Mouse (Mus musculus) midbrain, embryonic 11.5 days (tissue): ENCODE data around the gene Letmd1. TPM values are rescaled to one million over a fixed set of nuclear protein-coding genes. Genes with fewer than 3 reads are reported as not detected.

Experiments
- ATAC-seq: fragments of 200-750 bp; cut with Nextera tagmentation; 2 replicates; pipeline ENCODE4 v1.8.0; 2017; ENCODE audit warnings: moderate TSS enrichment, moderate library complexity; ENCODE audit not compliant: low FRiP score
- DNase-seq: peaks from one replicate; pipeline ENCODE4 v3.0.0; 2015; ENCODE audit warnings: low spot score; ENCODE audit errors: missing footprints
- H3K27ac ChIP-seq: fragments of 300-500 bp; sonication (generic); 2 replicates; pipeline ENCODE4 v1.5.1; 2014; ENCODE audit warnings: low read depth, low read length
- H3K27me3 ChIP-seq: fragments of 300-500 bp; sonication (generic); 2 replicates; pipeline ENCODE4 v1.6.1; 2014; ENCODE audit warnings: mild to moderate bottlenecking, low read length, moderate library complexity, mixed read lengths; ENCODE audit not compliant: control insufficient read depth, insufficient read depth
- H3K36me3 ChIP-seq: fragments of 300-500 bp; sonication (generic); 2 replicates; pipeline ENCODE4 v1.6.1; 2014; ENCODE audit warnings: mild to moderate bottlenecking, low read length, moderate library complexity, mixed read lengths; ENCODE audit not compliant: control insufficient read depth, insufficient read depth
- H3K4me1 ChIP-seq: fragments of 300-500 bp; sonication (generic); 2 replicates; pipeline ENCODE4 v1.6.1; 2014; ENCODE audit warnings: low read length; ENCODE audit not compliant: control insufficient read depth, insufficient read depth
- H3K4me2 ChIP-seq: fragments of 300-500 bp; sonication (generic); 2 replicates; pipeline ENCODE4 v1.6.1; 2014; ENCODE audit warnings: mild to moderate bottlenecking, moderate library complexity
- H3K4me3 ChIP-seq: fragments of 300-500 bp; sonication (generic); 2 replicates; pipeline ENCODE4 v1.5.1; 2014; ENCODE audit warnings: low read depth, low read length
- H3K9ac ChIP-seq: fragments of 300-500 bp; sonication (generic); 2 replicates; pipeline ENCODE4 v1.6.1; 2014; ENCODE audit warnings: low read length
- H3K9me3 ChIP-seq: fragments of 300-500 bp; sonication (generic); 2 replicates; pipeline ENCODE4 v1.6.1; 2016; ENCODE audit warnings: low read length; ENCODE audit not compliant: control insufficient read depth
- WGBS: fragments of 180-500 bp; shearing (Covaris S2); extraction: QIAGEN DNeasy Blood & Tissue Kit; methylation state at CpG from one replicate; pipeline ENCODE4 v1.1.7; 2014; 5-methylcytosine and 5-hydroxymethylcytosine counted together
- polyA plus RNA-seq: library from polyadenylated mRNA; unstranded; fragments of >200 nt; fragmentation: Nextera tagmentation; extraction: Ambion mirVana; gene quantifications from 2 replicates; pipeline ENCODE4 v1.2.1, GENCODE M21; 2014

The Letmd1 gene
- polyA plus RNA-seq, 1 experiment from 2014 or later = 42.5 TPM

DNA sequence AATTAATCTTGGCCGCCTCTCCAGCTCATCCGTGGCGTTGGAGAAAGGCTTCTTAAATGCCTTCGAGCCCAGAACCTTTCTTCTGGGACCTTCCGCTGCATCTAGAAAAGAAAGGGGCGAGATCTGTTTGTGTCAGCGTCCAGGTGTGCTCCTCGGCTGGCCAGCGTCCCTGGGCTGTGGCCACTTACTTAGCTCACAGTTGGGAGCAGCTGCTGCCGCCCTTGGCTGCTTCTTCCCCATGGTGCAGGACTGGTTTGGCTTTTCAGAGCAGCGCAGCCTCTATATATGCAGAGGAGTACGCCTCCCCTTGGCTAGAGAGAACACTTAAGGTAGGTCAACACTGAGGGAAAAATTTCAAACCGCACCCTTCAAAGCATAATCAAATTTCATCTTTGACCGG is 44.9 kb upstream of the Letmd1 start:
- no peak for ATAC-seq
- Histone ChIP-seq H3K4me2 (peak overlapping the region; percentile 86), H3K9me3 (no peaks in the 10 kb centered on the region), H3K9ac (no peak overlapping the region; the same call in 1 of the 2 replicates), H3K27ac (no peak overlapping the region), H3K36me3 (no peaks in the 10 kb centered on the region), H3K4me1 (peaks cover 16% of the 10 kb centered on the region), H3K4me3 (peak overlapping the region; percentile 97; the same call in 1 of the 2 replicates), H3K27me3 (peaks cover 17% of the 10 kb centered on the region)
- DNase-seq = peak; percentile 91
- 5% methylated on average over 14 of the region's 14 CpGs for WGBS

DNA sequence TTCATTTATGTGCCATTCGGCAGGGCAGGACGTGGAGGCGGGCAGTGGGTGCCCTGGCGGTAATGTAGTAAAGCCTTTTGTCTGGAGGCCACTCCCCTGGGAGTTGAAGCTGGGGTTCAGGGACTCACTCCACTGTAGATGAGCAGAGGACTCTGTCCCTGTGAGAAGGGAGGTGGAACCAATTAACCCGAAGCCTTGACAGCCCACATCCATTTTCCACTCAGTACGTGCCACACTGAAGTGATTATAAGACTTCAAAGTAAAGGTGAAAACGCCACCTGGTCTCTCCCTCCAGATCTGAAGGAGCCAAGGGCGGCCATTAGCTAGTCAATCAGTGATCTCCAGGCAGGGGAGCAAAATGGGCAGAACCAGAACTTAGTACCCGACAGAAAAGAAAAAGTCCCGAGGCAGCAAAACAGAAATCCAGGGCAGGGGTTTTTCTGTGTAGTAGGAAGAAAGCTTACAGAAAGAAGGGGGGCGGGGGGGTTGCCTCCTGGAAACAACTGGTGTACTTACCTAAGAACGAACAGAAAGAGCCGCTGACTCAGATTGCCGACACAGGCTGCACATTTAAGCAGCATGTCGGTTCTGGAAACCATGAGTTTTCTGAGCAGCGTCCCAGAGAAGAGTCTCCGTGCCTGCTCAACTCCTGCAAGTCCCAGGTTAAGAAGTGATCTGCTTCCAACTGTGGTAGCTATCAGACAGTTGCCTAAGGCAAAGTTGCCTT is 44.3 kb upstream of the Letmd1 start, which contains the start of gene Slc11a2:
Gene Slc11a2 (minus strand): TSS at position 677 of the 727 bp plus-strand sequence.
- Histone ChIP-seq H3K4me2 (peak within 1 kb of the TSS; percentile 86), H3K9me3 (no peaks in the 10 kb centered on the region), H3K4me1 (peaks cover 16% of the 10 kb centered on the region), H3K9ac (no peak within 1 kb of the TSS), H3K4me3 (peak within 1 kb of the TSS; percentile 97; the same call in 1 of the 2 replicates), H3K27ac (no peak within 1 kb of the TSS), H3K36me3 (no peaks in the 10 kb centered on the region), H3K27me3 (peaks cover 17% of the 10 kb centered on the region)
- ATAC-seq (no peak), DNase-seq (no peak)
- 34% methylated on average over 17 of the region's 17 CpGs for WGBS

DNA sequence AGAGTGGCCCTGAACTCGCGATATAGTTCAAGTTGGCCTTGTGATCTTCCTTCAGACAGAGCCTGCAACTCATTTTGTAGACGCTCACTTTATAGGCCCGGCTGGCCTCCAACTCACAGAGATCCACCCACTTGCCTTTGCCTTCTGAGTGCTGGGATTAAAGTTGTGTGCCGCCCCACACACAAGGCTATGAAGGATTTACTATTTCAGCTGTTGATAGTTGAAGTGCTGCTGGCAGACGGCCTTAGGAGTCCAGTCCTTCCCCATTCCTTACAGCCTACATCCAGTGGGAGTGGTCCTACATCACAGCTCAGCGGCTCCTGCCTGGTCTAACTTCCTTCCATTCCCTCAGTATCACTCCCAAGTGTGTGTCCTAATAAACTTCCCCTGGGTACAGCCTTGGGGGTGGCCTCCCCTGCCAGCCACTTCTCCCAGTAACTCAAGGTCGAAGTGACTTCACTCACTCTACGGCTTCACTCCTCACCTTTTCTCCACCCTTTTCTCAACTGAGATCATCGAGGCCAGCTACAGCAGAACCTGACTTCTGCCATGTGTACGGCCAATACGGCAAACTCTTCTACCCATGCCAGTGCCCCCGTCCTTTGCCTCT is 40.4 kb upstream of the Letmd1 start:
- peaks cover 17% of the 10 kb centered on the region for H3K27me3 ChIP-seq
- no peaks in the 10 kb centered on the region for H3K9me3 ChIP-seq
- no peaks in the 10 kb centered on the region for H3K36me3 ChIP-seq
- H3K27ac ChIP-seq = no peak overlapping the region
- DNase-seq = no peak
- no peak overlapping the region for H3K9ac ChIP-seq
- H3K4me3 ChIP-seq = no peak overlapping the region
- no peak for ATAC-seq
- 83% methylated on average over 13 of the region's 13 CpGs for WGBS
- H3K4me2 ChIP-seq = no peak overlapping the region
- peaks cover 8% of the 10 kb centered on the region for H3K4me1 ChIP-seq

DNA sequence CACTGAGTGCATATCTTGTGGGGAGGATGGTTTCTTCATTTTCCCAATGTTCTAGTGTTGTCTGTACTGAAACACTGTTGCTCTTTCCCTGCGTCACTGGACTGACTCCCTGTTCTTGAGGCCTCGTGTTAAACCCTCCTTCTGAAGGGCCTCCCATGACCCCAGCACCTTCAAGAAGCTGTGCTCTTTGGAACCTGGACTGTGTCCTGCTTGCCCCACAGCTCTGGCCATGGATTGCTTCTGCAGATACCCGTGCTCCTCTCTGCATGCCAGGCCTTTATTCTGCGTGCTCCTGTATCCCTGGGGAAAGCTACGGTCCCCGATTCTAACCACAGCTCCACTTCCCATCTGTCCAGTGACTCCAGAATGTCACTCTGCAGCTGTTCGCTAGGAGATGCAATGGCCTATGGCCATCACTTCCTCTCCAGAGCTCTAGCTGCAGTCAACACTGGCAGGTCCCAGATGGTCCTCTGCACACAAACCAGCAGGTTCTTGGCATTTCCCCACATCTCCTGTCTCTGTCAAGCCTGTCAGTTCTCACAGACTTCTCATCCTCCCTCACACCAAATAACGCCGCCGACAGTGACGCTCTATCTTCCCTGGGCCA is 38.8 kb upstream of the Letmd1 start:
- Histone ChIP-seq H3K27me3 (peaks cover 3% of the 10 kb centered on the region), H3K4me2 (no peak overlapping the region), H3K4me1 (no peaks in the 10 kb centered on the region), H3K9ac (no peak overlapping the region), H3K4me3 (no peak overlapping the region), H3K27ac (no peak overlapping the region), H3K36me3 (no peaks in the 10 kb centered on the region), H3K9me3 (no peaks in the 10 kb centered on the region)
- 82% methylated on average over 11 of the region's 11 CpGs for WGBS
- no peak for DNase-seq
- no peak for ATAC-seq

DNA sequence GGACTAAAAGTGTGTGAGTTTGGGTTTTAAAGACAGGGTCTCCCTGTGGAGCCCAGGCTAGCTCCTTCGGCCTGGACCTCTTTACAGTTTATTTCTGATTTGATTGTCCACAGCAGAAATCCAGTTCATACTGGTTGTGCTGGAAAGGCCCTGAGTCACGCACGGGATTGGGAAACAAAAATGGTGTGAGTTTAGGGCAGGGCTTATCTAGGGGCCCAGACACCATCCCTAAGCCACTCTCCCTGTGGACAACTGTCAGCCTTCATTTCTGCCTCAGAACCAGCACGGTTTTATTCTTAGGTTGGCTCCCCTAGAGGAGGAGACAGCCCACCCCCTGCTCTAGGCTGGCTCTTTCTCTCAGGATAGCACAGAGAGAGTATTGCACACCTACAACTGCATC is 35.6 kb upstream of the Letmd1 start:
- Histone ChIP-seq H3K9ac (no peak overlapping the region), H3K36me3 (no peaks in the 10 kb centered on the region), H3K4me3 (no peak overlapping the region), H3K9me3 (no peaks in the 10 kb centered on the region), H3K4me1 (no peaks in the 10 kb centered on the region), H3K27ac (no peak overlapping the region), H3K27me3 (no peaks in the 10 kb centered on the region), H3K4me2 (no peak overlapping the region)
- DNase-seq (no peak), ATAC-seq (no peak)
- 65% methylated on average over 4 of the region's 4 CpGs for WGBS

DNA sequence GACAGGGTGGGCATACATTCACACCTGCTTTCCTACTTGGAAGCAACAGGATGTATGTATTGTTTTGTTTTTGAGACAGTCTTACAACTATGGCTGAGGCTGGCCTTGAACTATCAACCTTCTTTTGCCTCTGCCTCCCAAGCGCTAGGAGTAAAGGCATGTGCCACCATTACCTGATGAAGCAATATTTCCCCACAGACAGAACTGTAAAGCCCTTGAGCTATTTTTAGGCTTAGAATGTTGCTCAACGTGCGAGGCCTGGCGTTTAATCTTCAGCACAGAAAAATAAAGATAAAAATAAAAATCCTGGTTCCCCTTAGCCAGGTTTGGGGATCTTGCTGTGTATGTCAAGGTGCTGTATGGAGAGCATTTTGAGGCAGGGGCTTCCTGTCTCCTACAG is 32.7 kb upstream of the Letmd1 start:
- DNase-seq = no peak

DNA sequence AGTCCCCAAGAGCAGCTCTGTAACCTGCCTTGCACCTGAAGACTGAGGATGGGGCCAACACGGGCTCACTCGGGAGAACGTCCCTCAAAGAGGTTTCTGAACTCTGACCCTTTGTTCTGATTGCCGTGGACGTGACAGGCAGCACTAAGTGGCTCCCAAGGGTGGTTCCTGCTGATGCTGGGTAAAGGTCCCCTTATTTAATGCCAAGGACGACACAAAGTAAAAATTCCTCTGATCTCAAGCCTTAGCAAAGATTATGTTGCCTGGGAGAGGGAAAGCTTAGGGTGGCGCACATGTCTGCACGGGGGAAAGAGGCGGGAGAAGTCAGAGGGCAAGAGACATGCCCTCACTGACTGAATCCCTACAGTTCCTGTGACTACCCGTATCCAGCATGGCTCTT is 32.3 kb upstream of the Letmd1 start:
- Histone ChIP-seq H3K9ac (no peak overlapping the region), H3K36me3 (no peaks in the 10 kb centered on the region), H3K4me3 (no peak overlapping the region), H3K4me2 (no peak overlapping the region), H3K4me1 (no peaks in the 10 kb centered on the region), H3K27me3 (no peaks in the 10 kb centered on the region), H3K27ac (no peak overlapping the region), H3K9me3 (no peaks in the 10 kb centered on the region)
- no peak for DNase-seq
- ATAC-seq = no peak
- WGBS = 65% methylated on average over 10 of the region's 10 CpGs

More for the DNA sequence above, 32.7 kb upstream of the Letmd1 start:
- Histone ChIP-seq H3K27me3 (no peaks in the 10 kb centered on the region), H3K27ac (no peak overlapping the region), H3K4me2 (no peak overlapping the region), H3K9ac (no peak overlapping the region), H3K9me3 (no peaks in the 10 kb centered on the region), H3K4me1 (no peaks in the 10 kb centered on the region), H3K36me3 (no peaks in the 10 kb centered on the region), H3K4me3 (no peak overlapping the region)
- 92% methylated on average over 4 of the region's 4 CpGs for WGBS
- no peak for ATAC-seq

GRCm38 (mm10) chr15:100443126-100443922 is 25.5 kb upstream of the Letmd1 start:
- H3K36me3 ChIP-seq = no peaks in the 10 kb centered on the region
- no peaks in the 10 kb centered on the region for H3K9me3 ChIP-seq
- H3K4me2 ChIP-seq = peak overlapping the region; percentile 59
- 9% methylated on average over 23 of the region's 31 CpGs for WGBS
- peak overlapping the region; percentile 68 for H3K9ac ChIP-seq
- H3K27me3 ChIP-seq = no peaks in the 10 kb centered on the region
- ATAC-seq (peak; percentile 96), DNase-seq (peak; percentile 97)
- H3K4me1 ChIP-seq = no peaks in the 10 kb centered on the region; the same call in 1 of the 2 replicates
- H3K27ac ChIP-seq = peak overlapping the region; percentile 26; the same call in 1 of the 2 replicates
- peak overlapping the region; percentile 35 for H3K4me3 ChIP-seq
